Comparison of ENCODE assay signal across 8 mouse cellular contexts in the genomic region with DNA sequence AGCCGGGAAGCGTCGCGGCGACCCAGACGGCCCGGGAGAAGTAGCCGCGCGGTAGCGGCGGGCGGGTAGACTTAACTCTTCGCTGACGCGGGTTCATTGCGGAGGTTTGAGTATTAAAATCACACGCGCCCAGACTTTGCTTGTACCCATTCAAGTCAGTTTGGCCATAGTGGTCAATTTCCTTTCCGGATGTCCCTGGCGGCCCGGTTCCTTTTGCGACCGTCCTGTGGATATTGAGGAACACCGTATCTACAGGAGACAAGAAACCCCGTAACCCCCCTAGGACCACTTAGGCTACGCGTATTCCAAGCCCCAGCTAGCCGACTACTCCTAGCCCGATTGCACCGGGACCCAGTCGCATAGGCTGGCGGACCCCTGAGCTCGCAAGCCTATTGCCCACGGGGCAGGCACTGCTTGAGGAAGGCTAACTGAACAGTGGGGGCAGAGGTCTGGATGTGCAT. TPM values are rescaled to one million over a fixed set of nuclear protein-coding genes. Genes with fewer than 3 reads are reported as not detected.
A peak's percentile ranks its signal among the peaks of the same experiment; 100 is the strongest.
DNase-seq lines count a peak whose midpoint lies in the region; ATAC-seq and TF ChIP-seq lines count a peak whose summit lies in the region.

No protein-coding gene starts in this region.

- no peak for TF ChIP-seq CTCF in olfactory bulb, adult 2 months (IDR thresholded peaks at IDR 0.05; ENCODE audit: insufficient read depth, low read depth, low read length)

- peak overlapping the region; percentile 75 for H3K9ac ChIP-seq in liver, embryonic 12.5 days

- no peaks in the 10 kb centered on the region for H3K9me3 ChIP-seq in liver, embryonic 12.5 days (replicated peaks)

- intact Hi-C loops in heart, postnatal 14 days (cut with DNase I), result loop anchor here (5.0 kb wide), 2 partner anchors 51 to 121 kb away; no protein-coding TSS in a partner anchor

- peak overlapping the region; percentile 75 for H3K4me3 ChIP-seq in liver, embryonic 12.5 days
- H3K4me3 ChIP-seq in olfactory bulb, adult 2 months (ENCODE audit: insufficient read depth, low read depth, low read length), result peak overlapping the region; percentile 76

- peaks cover 31% of the 10 kb centered on the region for H3K36me3 ChIP-seq in liver, embryonic 12.5 days

- peak; percentile 34 for DNase-seq in gastrocnemius, postnatal 10 days
- DNase-seq in gastrocnemius, adult 18-20 months (ENCODE audit: low spot score), result no peak
- DNase-seq in B cell, adult 2 months, result peak; percentile 52 to 67
- DNase-seq in c-Kit-positive CD71-positive TER-119-positive erythroid progenitor cells, embryonic 14.5 days (ENCODE audit: low spot score), result peak; percentile 22
- peak; percentile 46 for DNase-seq in heart, postnatal 14 days

- H3K4me1 ChIP-seq in liver, embryonic 12.5 days, result peaks cover 48% of the 10 kb centered on the region
- H3K4me1 ChIP-seq in olfactory bulb, adult 2 months (ENCODE audit: control insufficient read depth, insufficient read depth, low read length), result peaks cover 46% of the 10 kb centered on the region

- TF ChIP-seq POLR2A in olfactory bulb, adult 2 months (IDR thresholded peaks at IDR 0.05; ENCODE audit: insufficient read depth, low read depth, low read length), result no peak

- peaks cover 52% of the 10 kb centered on the region for H3K27me3 ChIP-seq in liver, embryonic 12.5 days (replicated peaks)

- 1% methylated on average over 35 of the region's 35 CpGs for WGBS in liver, embryonic 12.5 days (ENCODE audit: insufficient replicate concordance)
- WGBS in olfactory bulb, adult 2 months, result under 1% methylated on average over 35 of the region's 35 CpGs

- ATAC-seq in liver, embryonic 12.5 days, result 0 out of 2 replicates have a peak, but pooled peaks have one; percentile 0
- no peak for ATAC-seq in inflammation-experienced regulatory T-cells, adult 6 months

- peak overlapping the region; percentile 74 for H3K27ac ChIP-seq in liver, embryonic 12.5 days
- H3K27ac ChIP-seq in olfactory bulb, adult 2 months (ENCODE audit: insufficient read depth, low read depth, low read length), result no peak overlapping the region

- peak overlapping the region; percentile 93 for H3K4me2 ChIP-seq in liver, embryonic 12.5 days

RNA-seq across cellular contexts. Expression of a gene that starts 0.8 kb away (rescaled TPM):
- 10 to 100 TPM; 11.5 to 16.7 TPM for total RNA-seq in gastrocnemius, postnatal 10 days (2021)
- 1 to 10 TPM; 5.4 to 9.9 TPM for total RNA-seq in gastrocnemius, adult 18-20 months (2021)
- 10 to 100 TPM; 16.5 to 19.7 TPM for total RNA-seq in heart, postnatal 14 days (2021)
- 9.4 and 9.7 TPM in 2 replicates for polyA plus RNA-seq in liver, embryonic 12.5 days (2016; fragmentation: Nextera tagmentation; extraction: Ambion mirVana)
- polyA plus RNA-seq in olfactory bulb, adult 2 months (2012; ENCODE audit: insufficient read depth, insufficient read length, low replicate concordance, missing spikeins), result not detected in 2 replicates
- polyA plus RNA-seq in inflammation-experienced regulatory T-cells, adult 6 months (2017; shearing (Covaris generic)), result 10 to 100 TPM in 2 of 3 experiments, 1 to 10 TPM in 1; 8.8 to 16.6 (median 14.3) TPM
